Mouse (Mus musculus): Measurements from ENCODE around the gene Cd109. TPM values are rescaled to one million over a fixed set of nuclear protein-coding genes. Genes with fewer than 3 reads are reported as not detected.

The Cd109 gene
- 5.3 TPM for polyA plus RNA-seq (2012; fragmentation: generic; extraction: Trizol)

DNA sequence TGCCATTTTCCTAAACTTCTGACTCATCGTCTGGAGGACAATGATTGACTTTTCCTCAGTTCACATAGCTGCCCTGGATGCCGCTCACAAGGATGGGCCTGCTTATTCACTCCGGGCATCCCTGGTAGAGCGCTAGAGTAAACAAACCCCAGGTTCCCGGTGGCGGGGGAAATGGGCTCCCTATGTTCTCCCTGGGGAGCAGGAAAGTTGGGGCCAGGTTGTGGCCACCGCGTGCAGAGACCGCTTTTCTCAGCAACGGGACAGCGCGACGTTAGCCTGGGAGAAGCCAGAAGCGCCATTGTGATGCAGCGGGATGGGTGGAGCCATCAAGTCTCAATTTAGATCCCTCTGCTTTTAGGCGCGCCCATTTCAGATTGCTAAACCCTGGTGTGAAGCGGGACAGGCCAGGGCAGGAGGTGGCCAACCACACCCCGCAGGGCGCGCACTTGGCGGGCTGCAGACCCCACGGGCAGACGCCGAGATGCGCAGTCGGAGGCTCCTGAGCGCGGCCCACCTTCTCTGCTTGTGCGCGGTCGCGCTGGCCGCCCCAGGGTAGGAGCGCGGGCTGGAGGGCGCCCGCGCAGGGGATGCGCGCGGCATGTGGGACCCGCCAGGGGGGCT, at the start of gene Cd109:
TSS of gene Cd109 (plus strand) at position 146 of the 621 bp plus-strand sequence.
- H3ac ChIP-seq (ENCODE audit: control insufficient read depth, insufficient read length): no peak within 1 kb of the TSS
- TF ChIP-seq POLR2A (IDR thresholded peaks at IDR 0.05; ENCODE audit: insufficient read length, low read depth): peak; percentile 47
- no peak for TF ChIP-seq TCF12 (IDR thresholded peaks at IDR 0.05; ENCODE audit: insufficient read depth, poor library complexity, severe bottlenecking)
- H3K36me3 ChIP-seq (ENCODE audit: control insufficient read depth, insufficient read depth): no peaks in the 10 kb centered on the region
- no peaks in the 10 kb centered on the region for H3K79me2 ChIP-seq (ENCODE audit: control insufficient read depth, insufficient read depth)
- peak within 1 kb of the TSS; percentile 66 for H3K4me2 ChIP-seq (ENCODE audit: low read depth)
- peak within 1 kb of the TSS; percentile 32 for H3K4me3 ChIP-seq
- H3K27me3 ChIP-seq (ENCODE audit: control insufficient read depth, insufficient read depth, insufficient read length): no peaks in the 10 kb centered on the region

GRCm38 (mm10) chr9:78569934-78570333, 45.4 kb upstream of the Cd109 start:
- Histone ChIP-seq H3K4me3 (no peak overlapping the region), H3K4me2 (ENCODE audit: low read depth) (no peak overlapping the region), H3K36me3 (ENCODE audit: control insufficient read depth, insufficient read depth) (peaks cover 3% of the 10 kb centered on the region), H3ac (ENCODE audit: control insufficient read depth, insufficient read length) (no peak overlapping the region), H3K79me2 (ENCODE audit: control insufficient read depth, insufficient read depth) (no peaks in the 10 kb centered on the region), H3K27me3 (ENCODE audit: control insufficient read depth, insufficient read depth, insufficient read length) (no peaks in the 10 kb centered on the region)
- no peak for TF ChIP-seq E2F4 (IDR thresholded peaks at IDR 0.05; ENCODE audit: insufficient read depth)
- no peak for TF ChIP-seq POLR2A (IDR thresholded peaks at IDR 0.05; ENCODE audit: insufficient read length, low read depth)
- no peak for TF ChIP-seq MYOD1 (IDR thresholded peaks at IDR 0.05; ENCODE audit: control insufficient read depth in 1 of 3, insufficient read length in 2 of 3, low read depth in 2 of 3)
- no peak for TF ChIP-seq SRF (IDR thresholded peaks at IDR 0.05; ENCODE audit: control insufficient read depth, insufficient read length, low read depth)
- TF ChIP-seq MYOG (IDR thresholded peaks at IDR 0.05; ENCODE audit: control insufficient read depth in 1 of 3, insufficient read depth in 1 of 3, insufficient read length in 2 of 3, low read depth in 2 of 3): no peak
- TF ChIP-seq TCF12 (IDR thresholded peaks at IDR 0.05; ENCODE audit: insufficient read depth, poor library complexity, severe bottlenecking): no peak
- no peak for TF ChIP-seq TCF3 (IDR thresholded peaks at IDR 0.05; ENCODE audit: insufficient read length, low read depth)
- no peak for TF ChIP-seq CEBPB (IDR thresholded peaks at IDR 0.05; ENCODE audit: insufficient read depth, poor library complexity, severe bottlenecking)
- TF ChIP-seq MAX (IDR thresholded peaks at IDR 0.05; ENCODE audit: low read depth): no peak

DNA sequence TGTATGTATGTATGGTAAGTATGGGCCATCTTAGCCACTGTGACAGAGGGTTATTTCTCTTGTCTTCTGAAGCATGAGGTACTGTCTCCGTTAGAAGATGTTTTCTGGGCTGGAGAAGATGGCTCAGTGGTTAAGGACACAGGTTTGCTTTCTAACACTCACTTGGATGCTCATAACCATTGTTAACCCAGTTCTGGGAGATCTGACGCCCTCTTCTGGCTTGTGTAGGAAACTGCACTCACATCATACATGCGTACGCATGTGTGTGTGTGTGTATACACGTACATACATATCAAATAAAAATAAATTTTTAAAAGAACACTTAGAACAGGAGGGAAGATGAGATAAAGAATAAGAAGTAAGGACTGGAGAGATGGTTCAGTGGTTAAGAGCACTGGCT, 38.9 kb upstream of the Cd109 start:
- no peak for TF ChIP-seq POLR2AphosphoS2 (IDR thresholded peaks at IDR 0.05; ENCODE audit: insufficient read length, low read depth)
- no peak for TF ChIP-seq MAX (IDR thresholded peaks at IDR 0.05; ENCODE audit: low read depth)
- TF ChIP-seq POLR2A (IDR thresholded peaks at IDR 0.05; ENCODE audit: insufficient read length, low read depth): no peak
- no peak for TF ChIP-seq CEBPB (IDR thresholded peaks at IDR 0.05; ENCODE audit: insufficient read depth, poor library complexity, severe bottlenecking)
- TF ChIP-seq MYOD1 (IDR thresholded peaks at IDR 0.05; ENCODE audit: control insufficient read depth in 1 of 3, insufficient read length in 2 of 3, low read depth in 2 of 3): no peak
- no peak for TF ChIP-seq TCF12 (IDR thresholded peaks at IDR 0.05; ENCODE audit: insufficient read depth, poor library complexity, severe bottlenecking)
- no peak for TF ChIP-seq SRF (IDR thresholded peaks at IDR 0.05; ENCODE audit: control insufficient read depth, insufficient read length, low read depth)
- TF ChIP-seq REST (IDR thresholded peaks at IDR 0.05; ENCODE audit: insufficient read depth, insufficient read length): no peak
- TF ChIP-seq E2F4 (IDR thresholded peaks at IDR 0.05; ENCODE audit: insufficient read depth): no peak
- no peak for TF ChIP-seq TCF3 (IDR thresholded peaks at IDR 0.05; ENCODE audit: insufficient read length, low read depth)
- no peak for TF ChIP-seq MYOG (IDR thresholded peaks at IDR 0.05; ENCODE audit: control insufficient read depth in 1 of 3, insufficient read depth in 1 of 3, insufficient read length in 2 of 3, low read depth in 2 of 3)
- no peak for TF ChIP-seq USF1 (IDR thresholded peaks at IDR 0.05; ENCODE audit: low read depth)
- no peaks in the 10 kb centered on the region for H3K79me2 ChIP-seq (ENCODE audit: control insufficient read depth, insufficient read depth)
- no peak overlapping the region for H3K4me2 ChIP-seq (ENCODE audit: low read depth)
- no peaks in the 10 kb centered on the region for H3K36me3 ChIP-seq (ENCODE audit: control insufficient read depth, insufficient read depth)
- H3K4me3 ChIP-seq: no peak overlapping the region
- no peak overlapping the region for H3ac ChIP-seq (ENCODE audit: control insufficient read depth, insufficient read length)
- H3K27me3 ChIP-seq (ENCODE audit: control insufficient read depth, insufficient read depth, insufficient read length): no peaks in the 10 kb centered on the region

DNA sequence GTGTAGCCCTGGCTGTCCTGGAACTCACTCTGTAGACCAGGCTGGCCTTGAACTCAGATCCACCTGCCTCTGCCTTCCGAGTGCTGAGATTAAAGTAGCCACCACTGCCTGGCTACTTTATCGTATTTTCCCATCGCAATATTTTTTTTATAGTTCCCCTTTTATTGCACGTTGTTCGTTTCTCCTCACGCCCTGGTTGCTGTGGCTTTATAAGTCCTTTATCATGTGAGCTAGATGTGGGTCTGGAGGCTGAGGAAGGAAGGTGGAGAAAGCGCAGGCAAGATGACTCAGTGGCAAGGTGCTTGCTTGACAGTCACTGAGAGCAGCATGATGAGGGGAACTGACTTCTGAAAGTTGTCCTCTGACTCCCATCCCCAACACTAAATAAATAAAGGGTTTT, 36.5 kb upstream of the Cd109 start:
- Histone ChIP-seq H3K79me2 (ENCODE audit: control insufficient read depth, insufficient read depth) (no peaks in the 10 kb centered on the region), H3K4me3 (no peak overlapping the region)

DNA sequence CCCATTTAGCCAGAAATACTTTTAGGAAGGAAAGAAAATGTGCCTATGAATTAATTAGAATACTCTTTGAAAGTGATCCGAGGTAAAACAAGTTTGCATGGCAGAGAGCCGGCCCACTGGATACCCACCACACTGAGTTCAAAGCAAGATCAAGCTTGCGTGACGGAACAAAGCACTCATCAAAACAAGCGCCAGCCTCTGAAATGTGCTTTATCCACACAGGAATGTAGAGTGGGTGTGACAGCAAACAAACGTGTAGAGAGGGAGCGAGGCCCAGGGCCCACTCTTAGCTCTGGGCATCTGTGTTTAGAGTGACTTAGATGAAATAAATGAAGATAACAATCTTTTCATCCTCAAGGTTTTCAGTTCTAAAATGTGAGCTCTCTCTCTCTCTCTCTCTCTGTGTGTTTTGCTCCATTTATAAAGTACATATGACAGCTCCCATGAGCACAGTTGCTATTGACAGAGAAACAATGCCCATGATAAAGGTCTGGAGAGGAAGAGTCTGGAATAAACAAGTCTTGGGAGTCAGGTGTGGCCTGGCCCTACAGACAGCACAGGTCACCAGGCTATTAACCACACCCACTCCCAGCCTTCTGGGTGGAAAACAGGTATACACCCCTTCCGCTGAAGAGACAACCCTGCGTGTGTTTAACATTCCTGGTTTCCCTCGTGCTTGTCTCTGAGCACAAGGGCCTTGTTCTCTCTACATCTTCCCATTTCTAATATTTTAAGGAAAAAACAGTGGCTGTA, 35.5 kb upstream of the Cd109 start:
- no peaks in the 10 kb centered on the region for H3K36me3 ChIP-seq (ENCODE audit: control insufficient read depth, insufficient read depth)
- H3K27me3 ChIP-seq (ENCODE audit: control insufficient read depth, insufficient read depth, insufficient read length): no peaks in the 10 kb centered on the region
- H3K4me2 ChIP-seq (ENCODE audit: low read depth): no peak overlapping the region
- no peak overlapping the region for H3K4me3 ChIP-seq
- TF ChIP-seq USF1 (IDR thresholded peaks at IDR 0.05; ENCODE audit: low read depth) (no peak), TCF12 (IDR thresholded peaks at IDR 0.05; ENCODE audit: insufficient read depth, poor library complexity, severe bottlenecking) (no peak), POLR2A (IDR thresholded peaks at IDR 0.05; ENCODE audit: insufficient read length, low read depth) (no peak)
- no peaks in the 10 kb centered on the region for H3K79me2 ChIP-seq (ENCODE audit: control insufficient read depth, insufficient read depth)
- H3ac ChIP-seq (ENCODE audit: control insufficient read depth, insufficient read length): no peak overlapping the region

More for the DNA sequence above, 36.5 kb upstream of the Cd109 start:
- no peak overlapping the region for H3ac ChIP-seq (ENCODE audit: control insufficient read depth, insufficient read length)
- no peaks in the 10 kb centered on the region for H3K36me3 ChIP-seq (ENCODE audit: control insufficient read depth, insufficient read depth)
- H3K27me3 ChIP-seq (ENCODE audit: control insufficient read depth, insufficient read depth, insufficient read length): no peaks in the 10 kb centered on the region
- H3K4me2 ChIP-seq (ENCODE audit: low read depth): no peak overlapping the region
- TF ChIP-seq USF1 (IDR thresholded peaks at IDR 0.05; ENCODE audit: low read depth) (no peak), TCF3 (IDR thresholded peaks at IDR 0.05; ENCODE audit: insufficient read length, low read depth) (no peak), CEBPB (IDR thresholded peaks at IDR 0.05; ENCODE audit: insufficient read depth, poor library complexity, severe bottlenecking) (no peak), REST (IDR thresholded peaks at IDR 0.05; ENCODE audit: insufficient read depth, insufficient read length) (no peak), MAX (IDR thresholded peaks at IDR 0.05; ENCODE audit: low read depth) (no peak), E2F4 (IDR thresholded peaks at IDR 0.05; ENCODE audit: insufficient read depth) (no peak), MYOD1 (IDR thresholded peaks at IDR 0.05; ENCODE audit: control insufficient read depth in 1 of 3, insufficient read length in 2 of 3, low read depth in 2 of 3) (no peak), TCF12 (IDR thresholded peaks at IDR 0.05; ENCODE audit: insufficient read depth, poor library complexity, severe bottlenecking) (no peak)

Data from myocyte (in vitro differentiated cells).